Mouse (Mus musculus): ENCODE data around the gene Hacd3. TPM values are rescaled to one million over a fixed set of nuclear protein-coding genes. Genes with fewer than 3 reads are reported as not detected.

Hacd3 gene
- polyA plus RNA-seq (2015; fragmentation: Nextera tagmentation; extraction: Ambion mirVana), result 21.3 and 22.5 TPM in 2 replicates

GRCm38 (mm10) chr9:65020991-65021886 lies at the start of gene Hacd3:
Hacd3 (minus strand) TSS chr9:65021693.

GRCm38 (mm10) chr9:65032269-65033108 lies 11.0 kb upstream of the Hacd3 start, which contains the start of gene Dpp8:
Dpp8 (plus strand) TSS chr9:65032414.

GRCm38 (mm10) chr9:64960117-64960977 lies 61.1 kb downstream of the Hacd3 start, which contains the start of gene Ints14:
Ints14 (plus strand) TSS chr9:64960905.

GRCm38 (mm10) chr9:64951161-64951657 lies 70.3 kb downstream of the Hacd3 start, which contains the start of gene Slc24a1:
Slc24a1 (minus strand) TSS chr9:64951607.

Small RNA genes within 50 kb of the gene (microRNA-seq; reads per million reads assigned to microRNA genes)
- gene Gm25640, result 0 reads per million in 2 experiments

Other genes starting within 250 kb of the Hacd3 start
- 1.9 and 2.6 TPM in 2 replicates for gene Dennd4a, start 210.4 kb downstream of the Hacd3 start, polyA plus RNA-seq (2015; fragmentation: Nextera tagmentation; extraction: Ambion mirVana)
- 0.11 TPM in 1 of 2 replicates, not detected in the other for gene Slc24a1, start 70.1 kb downstream of the Hacd3 start, polyA plus RNA-seq (2015; fragmentation: Nextera tagmentation; extraction: Ambion mirVana)
- gene Ints14, start 60.8 kb downstream of the Hacd3 start, polyA plus RNA-seq (2015; fragmentation: Nextera tagmentation; extraction: Ambion mirVana), result 19.9 and 21.1 TPM in 2 replicates
- 35.6 and 42.5 TPM in 2 replicates for gene Dpp8, start 10.7 kb upstream of the Hacd3 start, polyA plus RNA-seq (2015; fragmentation: Nextera tagmentation; extraction: Ambion mirVana)
- gene Igdcc4, start 79.8 kb upstream of the Hacd3 start, polyA plus RNA-seq (2015; fragmentation: Nextera tagmentation; extraction: Ambion mirVana), result 38.9 and 46.2 TPM in 2 replicates
- 0.51 and 0.62 TPM in 2 replicates for gene Igdcc3, start 119.5 kb upstream of the Hacd3 start, polyA plus RNA-seq (2015; fragmentation: Nextera tagmentation; extraction: Ambion mirVana)
- 6.4 and 7.3 TPM in 2 replicates for gene Parp16, start 173.7 kb upstream of the Hacd3 start, polyA plus RNA-seq (2015; fragmentation: Nextera tagmentation; extraction: Ambion mirVana)
- 29.1 and 30.7 TPM in 2 replicates for gene Cilp, start 243.5 kb upstream of the Hacd3 start, polyA plus RNA-seq (2015; fragmentation: Nextera tagmentation; extraction: Ambion mirVana)